Mouse (Mus musculus) heart, adult 9 months (tissue): ENCODE measurements around the gene Kdm2b.

Experiments
- DNase-seq, 2 experiments: peaks; one replicate each; pipeline ENCODE4 v3.0.0; 2022; ENCODE audit warnings: low spot score in 2 of 2

Kdm2b gene

DNA sequence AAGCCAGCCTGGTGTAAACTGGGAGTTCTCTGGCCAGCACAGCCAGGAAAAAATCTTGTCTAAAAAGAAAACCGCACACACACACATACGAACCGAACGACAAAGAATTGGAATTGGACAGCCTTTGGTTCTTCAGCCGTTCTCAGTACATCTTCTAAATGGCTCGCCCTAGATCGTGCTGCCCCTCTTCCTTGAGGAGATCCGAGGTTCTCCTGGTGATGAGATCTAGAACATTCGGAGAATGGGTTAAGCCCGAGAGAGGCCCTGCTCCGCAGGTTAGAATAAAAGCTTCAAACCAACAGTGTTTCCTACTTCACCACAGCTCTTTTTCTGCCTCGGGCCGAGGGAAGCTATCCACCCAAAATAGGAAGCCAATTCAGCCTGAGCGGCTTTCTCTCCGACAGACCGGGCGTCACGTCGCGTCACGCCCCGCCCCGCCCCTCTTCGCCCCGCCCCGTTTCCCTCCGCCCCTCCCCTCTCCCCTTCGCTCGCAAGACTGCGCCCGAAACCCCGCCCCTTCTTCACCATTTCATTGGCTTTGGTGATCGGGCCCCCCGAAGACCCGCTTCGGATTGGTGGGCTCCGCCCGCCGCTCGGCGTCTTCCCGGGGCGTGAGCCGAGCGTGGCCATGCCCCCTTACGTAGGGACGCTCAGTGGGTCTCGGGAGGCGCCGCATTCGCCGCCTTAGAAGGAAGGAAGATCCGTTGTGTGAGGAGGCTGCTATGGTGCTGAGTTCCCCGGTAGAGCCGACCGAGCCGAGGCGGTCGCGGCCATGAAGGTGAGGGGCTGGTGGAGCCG is 139.9 kb downstream of the Kdm2b start, which contains the start of gene Rnf34:
Rnf34 (plus strand) TSS at position 528 of the 798 bp plus-strand sequence.
- DNase-seq, result peak; percentile 97 to 98

DNA sequence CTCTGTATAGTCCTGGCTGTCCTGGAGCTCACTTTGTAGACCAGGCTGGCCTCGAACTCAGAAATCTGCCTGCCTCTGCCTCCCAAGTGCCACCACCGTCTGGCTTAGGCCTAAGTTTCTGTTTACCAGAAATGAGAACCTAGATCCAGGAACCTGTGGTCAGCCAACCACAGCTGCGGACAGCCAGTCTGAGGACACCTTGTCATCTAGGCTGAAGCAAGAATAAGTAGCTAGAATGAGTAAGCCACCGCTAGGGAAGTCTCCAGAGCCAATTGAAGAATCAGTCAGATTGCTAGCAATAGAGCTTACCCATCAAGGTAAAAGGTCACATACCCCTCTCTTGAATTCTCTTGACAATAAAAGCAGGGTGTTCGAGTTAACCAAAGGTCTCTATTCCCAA is 145.8 kb downstream of the Kdm2b start:
- no peak for DNase-seq

DNA sequence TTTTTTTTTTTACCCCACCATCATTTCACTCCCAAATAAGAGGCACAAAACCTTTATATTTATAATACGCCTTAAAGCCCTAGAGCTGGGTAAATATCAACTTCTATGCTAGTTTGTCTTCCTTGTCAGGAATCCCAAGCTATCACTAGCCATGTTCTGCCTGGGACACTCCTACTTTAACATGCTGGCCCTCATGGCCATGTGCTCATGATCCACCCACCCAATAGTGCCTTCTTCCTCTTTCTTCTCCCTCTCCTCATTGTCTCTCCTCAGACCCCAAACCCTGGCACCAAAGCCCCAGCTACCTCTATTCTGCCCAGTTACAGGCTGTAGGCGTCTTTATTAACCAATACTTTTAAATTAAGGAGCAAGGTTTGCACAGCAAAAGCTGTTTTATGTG is 148.5 kb downstream of the Kdm2b start:
- no peak for DNase-seq

DNA sequence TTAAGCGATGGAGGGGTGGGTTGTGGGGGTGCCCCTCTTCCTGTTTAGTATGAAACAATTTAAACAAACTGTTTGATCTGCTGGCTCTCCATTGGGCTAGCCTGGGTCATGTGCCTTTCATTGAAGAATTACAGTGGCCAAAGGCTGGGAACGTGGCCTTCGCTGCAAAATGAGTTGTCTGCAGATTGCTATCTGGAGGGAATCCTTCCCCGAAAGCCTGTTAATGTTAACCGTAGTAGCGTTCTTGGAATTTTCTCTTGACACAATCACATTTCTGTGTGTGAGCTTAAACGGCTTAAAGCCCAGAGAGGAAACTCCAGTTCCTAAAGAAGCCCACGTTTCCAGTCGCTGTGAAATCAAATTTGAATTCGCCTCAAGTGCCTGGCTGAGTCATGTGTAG is 156.6 kb downstream of the Kdm2b start:
- DNase-seq, result no peak

DNA sequence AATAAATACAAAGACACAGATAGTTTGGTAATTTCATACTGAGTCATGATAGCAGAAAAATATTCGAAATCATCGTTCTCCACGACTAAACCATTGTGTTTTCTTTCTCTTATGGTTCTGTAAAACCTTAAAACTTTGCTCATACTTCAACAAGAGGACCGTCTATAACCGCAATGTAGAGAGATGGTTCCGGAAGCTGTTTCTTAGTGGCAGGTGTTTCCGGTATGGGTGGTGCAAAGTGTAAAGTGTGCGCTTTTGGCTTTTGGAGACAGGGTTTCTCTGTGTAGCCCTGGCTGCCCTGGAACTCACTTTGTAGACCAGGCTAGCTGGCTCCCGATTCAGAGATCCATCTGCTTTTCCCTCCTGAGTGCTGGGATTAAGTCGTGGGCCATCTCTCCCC is 157.1 kb downstream of the Kdm2b start:
- no peak for DNase-seq

DNA sequence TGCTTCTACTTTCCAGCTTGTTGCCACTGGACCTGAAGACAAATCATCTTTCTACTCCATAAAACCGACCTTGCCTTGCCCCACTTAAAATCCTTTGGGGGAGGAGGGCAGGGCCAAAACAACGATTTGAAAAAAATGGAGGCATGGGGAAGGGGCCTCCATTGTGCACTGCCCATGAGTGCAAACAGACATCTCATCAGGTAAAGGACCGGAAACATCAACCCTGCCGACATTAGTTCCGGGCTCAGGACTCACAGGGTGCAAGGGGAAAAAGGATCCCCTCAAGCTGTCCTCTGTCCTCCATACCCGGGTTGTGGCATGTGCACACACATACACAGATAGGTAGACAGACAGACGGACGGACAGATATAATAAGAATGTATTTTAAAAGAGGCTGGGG is 164.5 kb downstream of the Kdm2b start:
- DNase-seq, result no peak

DNA sequence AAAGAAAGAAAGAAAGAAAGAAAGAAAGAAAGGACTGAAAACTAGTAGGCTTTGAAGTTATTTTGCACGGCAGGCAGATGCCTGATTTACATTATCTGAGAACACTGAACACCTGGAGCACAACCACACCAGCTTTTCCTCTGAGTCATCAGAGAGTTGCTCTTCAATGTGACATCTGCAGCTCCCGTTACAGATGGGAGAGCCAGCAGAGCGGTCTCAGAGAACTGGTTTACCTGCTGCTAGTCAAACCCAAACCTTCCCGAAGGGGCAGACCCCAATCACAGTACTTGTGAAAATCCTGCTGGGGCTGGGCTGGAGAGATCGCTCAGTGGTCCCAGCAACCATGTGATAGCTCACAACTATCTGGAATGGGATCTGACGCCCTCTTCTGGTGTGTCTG is 165.2 kb downstream of the Kdm2b start:
- no peak for DNase-seq

DNA sequence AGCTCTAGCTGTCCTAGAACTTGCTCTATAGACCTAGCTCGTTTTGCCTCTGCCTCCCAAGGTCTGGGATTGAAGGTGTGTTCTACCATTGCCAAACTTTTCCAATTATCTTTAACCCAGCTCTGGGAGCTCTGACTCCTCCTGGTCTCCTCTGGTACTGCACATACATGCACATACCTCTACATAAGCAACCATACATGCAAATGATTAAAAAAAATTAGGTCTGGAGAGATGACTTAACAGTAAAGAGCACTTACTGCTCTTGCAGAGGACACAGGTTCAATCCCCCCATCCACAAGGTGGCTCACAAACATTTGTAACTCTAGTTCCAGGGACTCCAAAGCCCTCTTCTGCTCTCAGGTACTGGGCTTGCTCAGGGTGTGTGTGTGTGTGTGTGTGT is 165.6 kb downstream of the Kdm2b start:
- no peak for DNase-seq

DNA sequence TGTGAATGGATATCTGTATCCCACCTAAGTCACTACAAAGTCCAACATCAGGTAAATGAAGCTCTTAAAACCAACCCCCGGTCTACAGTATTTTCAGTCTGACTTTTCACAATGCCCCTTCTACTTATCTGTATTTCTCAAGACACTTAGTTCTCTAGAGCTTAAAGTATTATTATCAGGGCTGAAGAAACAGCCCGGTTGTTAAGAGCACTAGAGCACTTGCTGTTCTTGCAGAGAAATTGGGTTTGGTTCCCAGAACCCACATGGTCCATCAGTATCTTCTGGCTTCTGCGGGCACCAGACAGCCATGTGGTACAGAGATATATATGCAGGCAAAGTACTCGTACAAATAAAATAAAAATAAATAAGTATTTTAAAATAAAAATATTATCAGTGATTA is 167.2 kb downstream of the Kdm2b start:
- no peak for DNase-seq

DNA sequence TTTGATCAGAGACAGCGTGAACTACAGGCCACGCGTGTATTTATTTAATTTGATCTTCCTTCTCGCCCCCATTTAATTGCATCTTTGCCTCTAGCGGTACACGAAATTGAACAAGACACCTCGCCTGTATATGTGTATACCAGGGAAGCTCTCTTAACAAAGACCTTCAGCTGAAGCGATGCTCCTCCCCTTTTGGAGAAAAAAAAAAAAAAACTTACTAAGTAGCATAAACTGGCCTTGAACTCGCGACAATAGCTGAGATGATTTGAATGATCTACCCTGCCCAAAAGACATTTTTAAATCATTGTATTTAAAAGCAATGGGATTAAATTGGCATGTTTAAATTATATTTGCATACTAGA is 168.1 kb downstream of the Kdm2b start:
- DNase-seq, result no peak

DNA sequence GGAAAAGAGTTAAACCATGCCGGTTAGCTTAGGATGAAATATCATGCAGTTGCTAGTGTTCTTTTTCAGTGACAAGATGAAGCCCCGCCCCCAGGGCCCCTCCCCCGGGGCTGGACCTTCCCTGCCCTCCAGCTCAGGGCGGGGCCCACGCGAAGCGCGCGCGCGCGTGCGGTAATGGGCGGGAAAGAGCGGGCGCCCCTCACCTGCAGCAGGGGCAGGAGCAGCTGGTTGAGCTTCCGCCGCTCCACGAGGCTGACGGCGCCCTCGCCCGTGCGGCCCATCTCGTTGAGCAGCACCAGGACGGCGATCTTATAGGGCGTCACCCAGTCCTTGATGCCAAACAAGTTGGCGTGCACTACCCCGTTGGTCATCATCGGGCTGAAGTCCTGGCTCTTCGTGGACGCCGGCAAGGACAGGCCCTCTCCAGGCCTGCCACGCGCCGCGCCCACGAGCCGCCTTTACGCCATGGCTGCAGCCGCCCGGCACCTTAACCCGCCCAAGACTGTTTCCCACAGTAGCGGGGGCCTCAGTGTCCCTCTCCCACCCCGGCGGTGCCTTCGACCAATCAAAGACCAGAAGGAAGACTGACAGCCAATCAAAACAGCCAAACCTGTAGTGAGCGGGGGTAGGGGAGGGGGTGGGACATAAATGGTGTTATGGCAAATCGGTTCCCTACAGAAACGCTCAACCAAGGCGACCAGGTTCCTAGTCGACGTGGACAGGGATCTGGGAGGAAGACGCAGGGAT is 168.7 kb downstream of the Kdm2b start, which contains the start of gene Anapc5:
Anapc5 (minus strand) TSS at position 563 of the 747 bp plus-strand sequence.
- peak; percentile 94 to 97 for DNase-seq
